Mouse (Mus musculus) CH12.LX (cell line): ENCODE measurements around the gene Mrps33. TPM values are rescaled to one million over a fixed set of nuclear protein-coding genes. Genes with fewer than 3 reads are reported as not detected.

ENCODE experiments used
- DNase-seq: peaks from one replicate; pipeline ENCODE4 v3.0.0-alpha.2; 2013; ENCODE audit errors: extremely low read depth
- H3K27ac ChIP-seq: 2 replicates; pipeline ENCODE4 v1.5.1; 2012; ENCODE audit warnings: low read depth, mild to moderate bottlenecking, control low read depth, moderate library complexity; ENCODE audit not compliant: insufficient read depth
- H3K27me3 ChIP-seq: replicated peaks from 2 replicates; pipeline ENCODE3; 2012; ENCODE audit warnings: inconsistent platforms
- H3K36me3 ChIP-seq, 2 experiments: replicated peaks in 1 of 2; 2 replicates each; pipeline versions ENCODE3 to v1.6.1; 2012; ENCODE audit warnings: inconsistent platforms in 1 of 2, low read length in 1 of 2, mild to moderate bottlenecking in 1 of 2, mixed read lengths in 1 of 2, moderate library complexity in 1 of 2; ENCODE audit not compliant: control insufficient read depth in 1 of 2, insufficient read depth in 1 of 2
- H3K4me1 ChIP-seq, 2 experiments: 2 replicates each; pipeline ENCODE4 v1.6.1; 2012; ENCODE audit warnings: inconsistent platforms in 1 of 2, moderate library complexity in 1 of 2; ENCODE audit not compliant: insufficient read depth in 2 of 2, control insufficient read depth in 1 of 2
- H3K4me2 ChIP-seq: 2 replicates; pipeline ENCODE4 v1.6.1; 2012; ENCODE audit warnings: low read depth, mild to moderate bottlenecking, control low read depth; ENCODE audit not compliant: poor library complexity, insufficient read depth, severe bottlenecking
- H3K4me3 ChIP-seq, 3 experiments: fragments of 150-350 bp in 1 of 3; sonication (generic) in 1 of 3; replicated peaks in 1 of 3; 2 replicates each; pipeline versions ENCODE3 to v1.5.1; 2011 to 2012; ENCODE audit warnings: low read depth in 2 of 3, low read length in 2 of 3, mild to moderate bottlenecking in 2 of 3, moderate library complexity in 2 of 3, control low read depth in 1 of 3, improper control_type of control experiment in 1 of 3, inconsistent platforms in 1 of 3, mixed read lengths in 1 of 3; ENCODE audit not compliant: poor library complexity in 1 of 3
- H3K79me2 ChIP-seq: replicated peaks from 2 replicates; pipeline ENCODE4 v1.6.1; 2012; ENCODE audit warnings: mild to moderate bottlenecking, moderate library complexity; ENCODE audit not compliant: control insufficient read depth, poor library complexity, insufficient read depth, severe bottlenecking; ENCODE audit errors: extremely low read depth
- H3K9ac ChIP-seq: 2 replicates; pipeline ENCODE4 v1.6.1; 2012; ENCODE audit warnings: low read depth, mild to moderate bottlenecking, control low read depth, moderate library complexity; ENCODE audit not compliant: insufficient read depth
- H3K9me3 ChIP-seq: replicated peaks from 2 replicates; pipeline ENCODE3; 2012; ENCODE audit warnings: low read length, inconsistent platforms, mixed read lengths
- CHD1 ChIP-seq: IDR thresholded peaks from 2 replicates; pipeline ENCODE4 v1.6.1; 2012; ENCODE audit warnings: low read depth, low read length, improper control_type of control experiment, inconsistent platforms
- E2F4 ChIP-seq: IDR thresholded peaks from 2 replicates; pipeline ENCODE4 v1.6.1; 2011; ENCODE audit warnings: low read depth, low read length, improper control_type of control experiment; ENCODE audit not compliant: insufficient replicate concordance
- ELF1 ChIP-seq: IDR thresholded peaks from 2 replicates; pipeline ENCODE4 v1.6.1; 2014; ENCODE audit warnings: low read depth, mild to moderate bottlenecking, inconsistent platforms, low read length, improper control_type of control experiment
- IRF4 ChIP-seq: IDR thresholded peaks from 2 replicates; pipeline ENCODE4 v1.6.1; 2014; ENCODE audit warnings: low read depth, mild to moderate bottlenecking, inconsistent platforms, low read length, improper control_type of control experiment
- JUND ChIP-seq: conservative IDR thresholded peaks from 2 replicates; pipeline ENCODE4 v1.6.1; 2011; ENCODE audit warnings: low read depth, low read length, improper control_type of control experiment
- KAT2A ChIP-seq: IDR thresholded peaks from 2 replicates; pipeline ENCODE4 v1.6.1; 2012; ENCODE audit warnings: low read length, improper control_type of control experiment, inconsistent platforms; ENCODE audit not compliant: insufficient replicate concordance
- MAFK ChIP-seq: IDR thresholded peaks from 2 replicates; pipeline ENCODE4 v1.6.1; 2011; ENCODE audit warnings: low read length, improper control_type of control experiment; ENCODE audit not compliant: insufficient replicate concordance
- MAX ChIP-seq: IDR thresholded peaks from 2 replicates; pipeline ENCODE4 v1.6.1; 2011; ENCODE audit warnings: low read length, improper control_type of control experiment
- MEF2A ChIP-seq: IDR thresholded peaks from 2 replicates; pipeline ENCODE4 v1.6.1; 2014; ENCODE audit warnings: low read depth, mild to moderate bottlenecking, inconsistent platforms, low read length, improper control_type of control experiment, borderline replicate concordance
- MYC ChIP-seq: IDR thresholded peaks from 2 replicates; pipeline ENCODE4 v1.6.1; 2011; ENCODE audit warnings: low read depth, mild to moderate bottlenecking, improper control_type of control experiment, low read length
- NELFE ChIP-seq: IDR thresholded peaks from 2 replicates; pipeline ENCODE4 v1.6.1; 2011; ENCODE audit warnings: low read depth, low read length, improper control_type of control experiment
- NRF1 ChIP-seq: IDR thresholded peaks from 2 replicates; pipeline ENCODE4 v1.6.1; 2014; ENCODE audit warnings: low read depth, mild to moderate bottlenecking, inconsistent platforms, low read length, improper control_type of control experiment, moderate library complexity
- RAD21 ChIP-seq: IDR thresholded peaks from 2 replicates; pipeline ENCODE4 v1.6.1; 2011; ENCODE audit warnings: low read depth, mild to moderate bottlenecking, low read length, improper control_type of control experiment, moderate library complexity
- RCOR1 ChIP-seq: conservative IDR thresholded peaks from 2 replicates; pipeline ENCODE4 v1.6.1; 2012; ENCODE audit warnings: low read depth, mild to moderate bottlenecking, inconsistent platforms, low read length, improper control_type of control experiment
- SMC3 ChIP-seq: IDR thresholded peaks from 2 replicates; pipeline ENCODE4 v1.6.1; 2011; ENCODE audit warnings: low read depth, low read length, improper control_type of control experiment
- USF2 ChIP-seq: conservative IDR thresholded peaks from 2 replicates; pipeline ENCODE4 v1.6.1; 2011; ENCODE audit warnings: low read depth, low read length, improper control_type of control experiment
- ZC3H11A ChIP-seq: IDR thresholded peaks from 2 replicates; pipeline ENCODE4 v1.6.1; 2012; ENCODE audit warnings: low read depth, mild to moderate bottlenecking, inconsistent platforms, low read length, improper control_type of control experiment
- ZKSCAN1 ChIP-seq: IDR thresholded peaks from 2 replicates; pipeline ENCODE4 v1.6.1; 2012; ENCODE audit warnings: low read depth, inconsistent platforms, low read length, improper control_type of control experiment, borderline replicate concordance
- ZMIZ1 ChIP-seq: IDR thresholded peaks from 2 replicates; pipeline ENCODE4 v1.6.1; 2012; ENCODE audit warnings: low read depth, mild to moderate bottlenecking, inconsistent platforms, low read length, improper control_type of control experiment
- dilution Hi-C: fragments of 300-500 bp; cut with MboI; formaldehyde crosslinking; loops from 2 replicates; pipeline ENCODE4 v1.14.3; 2020; ENCODE audit warnings: low sequenced_read_pairs; ENCODE audit not compliant: extremely low pct_unique_long_range_greater_than_20kb, extremely low pct_ligation_motif_present
- in situ Hi-C: fragments of 300-500 bp; cut with MboI; formaldehyde crosslinking; loops from 3 replicates; pipeline ENCODE4 v1.14.3; 2019; ENCODE audit warnings: low sequenced_read_pairs, low pct_ligation_motif_present, low pct_unique_long_range_greater_than_20kb, mixed read lengths
- polyA plus RNA-seq: library from polyadenylated mRNA; unstranded; fragments of >175 nt; gene quantifications from 2 replicates; pipeline ENCODE4 v1.2.1, GENCODE M21; 2012; ENCODE audit warnings: low read depth; ENCODE audit not compliant: insufficient read length
- total RNA-seq, 2 experiments: library from RNA; depleted of rRNA; stranded (reverse); fragments of 300-350 nt in 1 of 2; fragments of >200 nt in 1 of 2; gene quantifications; 2 replicates each; pipeline ENCODE4 v1.2.3; 2012 to 2014

Mrps33 gene
- total and polyA plus RNA-seq, 3 experiments, result 138 to 346 (median 166) TPM

DNA sequence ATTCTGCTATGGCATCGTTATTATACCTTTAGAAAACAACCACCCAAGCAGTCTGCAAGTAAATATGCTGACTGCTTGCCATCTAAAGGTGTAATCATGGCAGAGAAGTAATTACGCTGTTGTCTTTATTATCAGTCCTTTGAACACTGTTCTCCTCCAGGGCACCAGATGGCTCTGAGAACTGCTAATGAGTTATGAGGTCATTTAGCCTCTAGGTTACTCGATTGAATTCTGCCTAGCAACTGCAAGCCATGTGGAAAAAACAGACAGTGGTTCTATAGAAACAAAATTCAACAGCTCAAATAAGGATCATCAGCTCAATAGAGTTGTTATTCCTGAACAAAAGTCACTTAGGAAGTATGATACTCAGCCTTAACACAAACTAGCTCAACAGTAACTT, 4.9 kb downstream of the Mrps33 start:
- dilution Hi-C loops, result no loop called here

DNA sequence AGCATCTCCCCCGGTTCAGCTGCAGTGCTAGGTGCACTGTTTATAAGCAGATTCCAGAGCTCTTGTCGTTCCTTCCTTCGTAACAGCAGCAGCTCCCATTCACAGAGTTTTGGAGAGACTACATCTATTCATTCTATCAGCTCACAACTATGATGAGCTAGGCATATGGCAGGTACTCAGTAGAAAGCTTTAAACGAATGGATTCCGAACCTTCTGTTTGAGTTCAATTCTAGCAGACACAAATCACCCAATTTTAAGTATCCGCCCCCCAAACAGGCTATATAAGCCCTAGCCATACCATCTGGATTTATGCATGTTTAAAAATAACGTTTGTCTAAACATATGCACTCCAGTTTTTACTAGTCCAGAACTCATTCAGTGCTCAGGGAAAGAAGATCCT, 9.8 kb downstream of the Mrps33 start:
- no peak for DNase-seq
- dilution Hi-C loops, result no loop called here
- H3K79me2 ChIP-seq, result 0 out of 2 replicates have a peak, but pooled peaks cover 2% of the 10 kb centered on the region
- H3K36me3 ChIP-seq, result peaks cover 12 to 50% of the 10 kb centered on the region in 2 experiments
- no peak for TF ChIP-seq USF2
- no peak for TF ChIP-seq MYC
- no peak for TF ChIP-seq KAT2A
- TF ChIP-seq MEF2A, result no peak
- TF ChIP-seq NRF1, result no peak
- TF ChIP-seq RCOR1, result no peak
- TF ChIP-seq ELF1, result no peak
- no peak for TF ChIP-seq E2F4
- no peak for TF ChIP-seq RAD21
- TF ChIP-seq CHD1, result no peak
- no peak overlapping the region for H3K27ac ChIP-seq
- H3K9ac ChIP-seq, result no peak overlapping the region
- H3K4me3 ChIP-seq, result no peak overlapping the region
- H3K4me2 ChIP-seq, result no peak overlapping the region
- no peaks in the 10 kb centered on the region for H3K4me1 ChIP-seq
- no peaks in the 10 kb centered on the region for H3K27me3 ChIP-seq
- in situ Hi-C loops, result no loop called here
- H3K9me3 ChIP-seq, result no peaks in the 10 kb centered on the region

More for the DNA sequence above, 4.9 kb downstream of the Mrps33 start:
- Histone ChIP-seq H3K27me3 (no peaks in the 10 kb centered on the region), H3K36me3 (peaks cover 12 to 51% of the 10 kb centered on the region in 2 experiments), H3K9ac (no peak overlapping the region), H3K79me2 (peaks cover 13% of the 10 kb centered on the region), H3K4me2 (no peak overlapping the region), H3K9me3 (no peaks in the 10 kb centered on the region), H3K27ac (no peak overlapping the region), H3K4me1 (peaks cover 0 to 17% of the 10 kb centered on the region in 2 experiments; a peak in 2 of 4 replicates), H3K4me3 (no peak overlapping the region)
- TF ChIP-seq USF2, result no peak
- TF ChIP-seq NELFE, result no peak
- no peak for TF ChIP-seq ZMIZ1
- TF ChIP-seq ZKSCAN1, result no peak
- TF ChIP-seq RAD21, result no peak
- TF ChIP-seq ZC3H11A, result no peak
- TF ChIP-seq JUND, result no peak
- no peak for TF ChIP-seq MAFK
- no peak for TF ChIP-seq CHD1
- no peak for TF ChIP-seq MAX
- no peak for TF ChIP-seq RCOR1
- no peak for TF ChIP-seq SMC3
- TF ChIP-seq IRF4, result no peak
- no peak for DNase-seq
- in situ Hi-C loops, result no loop called here
